Mouse (Mus musculus): Measurements from ENCODE around the gene Med31. TPM values are rescaled to one million over a fixed set of nuclear protein-coding genes. Genes with fewer than 3 reads are reported as not detected.

Med31 gene
- total and polyA plus RNA-seq, 2 experiments from 2014 or later, result 26.5 to 42.4 TPM

GRCm38 (mm10) chr11:72194259-72194658 is 21.1 kb downstream of the Med31 start:
- Histone ChIP-seq H3K4me3 (ENCODE audit: low read depth, low read length) (no peak overlapping the region), H3K36me3 (ENCODE audit: insufficient read depth, low read length) (peaks cover 31% of the 10 kb centered on the region), H3K4me1 (ENCODE audit: insufficient read depth, low read length) (no peaks in the 10 kb centered on the region), H3K9ac (replicated peaks; ENCODE audit: low read length, poor library complexity, severe bottlenecking) (no peak overlapping the region), H3K4me2 (ENCODE audit: low read depth, low read length, poor library complexity, severe bottlenecking) (no peak overlapping the region), H3K27ac (ENCODE audit: low read depth, low read length) (no peak overlapping the region), H3K9me3 (ENCODE audit: low read length) (no peaks in the 10 kb centered on the region), H3K27me3 (ENCODE audit: insufficient read depth, low read length) (no peaks in the 10 kb centered on the region)
- WGBS, result 98% methylated on average over 2 of the region's 2 CpGs
- DNase-seq (ENCODE audit: low spot score) (no peak), ATAC-seq (ENCODE audit: low FRiP score) (no peak)
- no peak for TF ChIP-seq CTCF (IDR thresholded peaks at IDR 0.05)

- H3K36me3 ChIP-seq (ENCODE audit: insufficient read depth, low read length), result peaks cover 41% of the 10 kb centered on the region
- H3K4me2 ChIP-seq (ENCODE audit: low read depth, low read length, poor library complexity, severe bottlenecking), result no peak overlapping the region
- ATAC-seq (ENCODE audit: low FRiP score) (no peak), DNase-seq (ENCODE audit: low spot score) (no peak)
- TF ChIP-seq CTCF (IDR thresholded peaks at IDR 0.05), result no peak
- no peaks in the 10 kb centered on the region for H3K27me3 ChIP-seq (ENCODE audit: insufficient read depth, low read length)
- no peak overlapping the region for H3K4me3 ChIP-seq (ENCODE audit: low read depth, low read length)
- H3K27ac ChIP-seq (ENCODE audit: low read depth, low read length), result no peak overlapping the region
- no peaks in the 10 kb centered on the region for H3K4me1 ChIP-seq (ENCODE audit: insufficient read depth, low read length)
- 81% methylated on average over 1 of the region's 1 CpGs for WGBS
- H3K9me3 ChIP-seq (ENCODE audit: low read length), result no peaks in the 10 kb centered on the region
- no peak overlapping the region for H3K9ac ChIP-seq (replicated peaks; ENCODE audit: low read length, poor library complexity, severe bottlenecking)
Observed at GRCm38 (mm10) chr11:72190857-72191256, 24.5 kb downstream of the Med31 start.

GRCm38 (mm10) chr11:72184252-72184651 is 31.1 kb downstream of the Med31 start:
- Histone ChIP-seq H3K4me3 (ENCODE audit: low read depth, low read length) (no peak overlapping the region), H3K4me2 (ENCODE audit: low read depth, low read length, poor library complexity, severe bottlenecking) (no peak overlapping the region), H3K27ac (ENCODE audit: low read depth, low read length) (no peak overlapping the region), H3K9ac (replicated peaks; ENCODE audit: low read length, poor library complexity, severe bottlenecking) (no peak overlapping the region), H3K36me3 (ENCODE audit: insufficient read depth, low read length) (peaks cover 33% of the 10 kb centered on the region), H3K4me1 (ENCODE audit: insufficient read depth, low read length) (no peaks in the 10 kb centered on the region), H3K27me3 (ENCODE audit: insufficient read depth, low read length) (no peaks in the 10 kb centered on the region), H3K9me3 (ENCODE audit: low read length) (no peaks in the 10 kb centered on the region)
- no peak for TF ChIP-seq CTCF (IDR thresholded peaks at IDR 0.05)
- ATAC-seq (ENCODE audit: low FRiP score) (no peak), DNase-seq (ENCODE audit: low spot score) (no peak)
- 94% methylated on average over 4 of the region's 4 CpGs for WGBS

- Histone ChIP-seq H3K4me3 (ENCODE audit: low read depth, low read length) (no peak overlapping the region), H3K4me2 (ENCODE audit: low read depth, low read length, poor library complexity, severe bottlenecking) (no peak overlapping the region), H3K9me3 (ENCODE audit: low read length) (no peaks in the 10 kb centered on the region), H3K9ac (replicated peaks; ENCODE audit: low read length, poor library complexity, severe bottlenecking) (no peak overlapping the region), H3K4me1 (ENCODE audit: insufficient read depth, low read length) (no peaks in the 10 kb centered on the region), H3K36me3 (ENCODE audit: insufficient read depth, low read length) (peaks cover 20% of the 10 kb centered on the region), H3K27ac (ENCODE audit: low read depth, low read length) (no peak overlapping the region), H3K27me3 (ENCODE audit: insufficient read depth, low read length) (no peaks in the 10 kb centered on the region)
- no peak for TF ChIP-seq CTCF (IDR thresholded peaks at IDR 0.05)
- WGBS, result 94% methylated on average over 4 of the region's 4 CpGs
- ATAC-seq (ENCODE audit: low FRiP score), result no peak
- DNase-seq (ENCODE audit: low spot score), result no peak
Observed at GRCm38 (mm10) chr11:72181136-72181535, 34.3 kb downstream of the Med31 start.

GRCm38 (mm10) chr11:72180556-72180955 is 34.8 kb downstream of the Med31 start:
- Histone ChIP-seq H3K36me3 (ENCODE audit: insufficient read depth, low read length) (peaks cover 25% of the 10 kb centered on the region), H3K4me1 (ENCODE audit: insufficient read depth, low read length) (no peaks in the 10 kb centered on the region), H3K9ac (replicated peaks; ENCODE audit: low read length, poor library complexity, severe bottlenecking) (no peak overlapping the region), H3K9me3 (ENCODE audit: low read length) (no peaks in the 10 kb centered on the region), H3K4me3 (ENCODE audit: low read depth, low read length) (no peak overlapping the region), H3K27ac (ENCODE audit: low read depth, low read length) (no peak overlapping the region), H3K27me3 (ENCODE audit: insufficient read depth, low read length) (no peaks in the 10 kb centered on the region), H3K4me2 (ENCODE audit: low read depth, low read length, poor library complexity, severe bottlenecking) (no peak overlapping the region)
- ATAC-seq (ENCODE audit: low FRiP score) (no peak), DNase-seq (ENCODE audit: low spot score) (no peak)
- WGBS, result 86% methylated on average over 5 of the region's 5 CpGs
- no peak for TF ChIP-seq CTCF (IDR thresholded peaks at IDR 0.05)

- no peak overlapping the region for H3K4me2 ChIP-seq (ENCODE audit: low read depth, low read length, poor library complexity, severe bottlenecking)
- H3K27ac ChIP-seq (ENCODE audit: low read depth, low read length), result no peak overlapping the region
- no peaks in the 10 kb centered on the region for H3K4me1 ChIP-seq (ENCODE audit: insufficient read depth, low read length)
- no peaks in the 10 kb centered on the region for H3K27me3 ChIP-seq (ENCODE audit: insufficient read depth, low read length)
- ATAC-seq (ENCODE audit: low FRiP score) (no peak), DNase-seq (ENCODE audit: low spot score) (peak; percentile 12)
- no peak overlapping the region for H3K9ac ChIP-seq (replicated peaks; ENCODE audit: low read length, poor library complexity, severe bottlenecking)
- peaks cover 32% of the 10 kb centered on the region for H3K36me3 ChIP-seq (ENCODE audit: insufficient read depth, low read length)
- WGBS, result 33% methylated on average over 3 of the region's 3 CpGs
- no peak for TF ChIP-seq CTCF (IDR thresholded peaks at IDR 0.05)
- H3K9me3 ChIP-seq (ENCODE audit: low read length), result no peaks in the 10 kb centered on the region
- H3K4me3 ChIP-seq (ENCODE audit: low read depth, low read length), result no peak overlapping the region
Observed at GRCm38 (mm10) chr11:72176553-72176952, 38.8 kb downstream of the Med31 start.

Data from midbrain, postnatal 0 days (tissue).